Mouse (Mus musculus) urinary bladder, postnatal 25 days (tissue): Measurements from ENCODE around the gene Mapk10.
A peak's percentile ranks its signal among the peaks of the same experiment; 100 is the strongest.

Experiments
- DNase-seq: peaks from one replicate; pipeline ENCODE4 v3.0.0; 2022; ENCODE audit warnings: low spot score

Gene Mapk10

GRCm38 (mm10) chr5:103164022-103164421 is 47.1 kb downstream of the Mapk10 start:
- DNase-seq: no peak

GRCm38 (mm10) chr5:103161574-103161973 is 49.6 kb downstream of the Mapk10 start:
- DNase-seq: no peak

- no peak for DNase-seq
These were observed 50.0 kb downstream of the Mapk10 start for GRCm38 (mm10) chr5:103161196-103161540.

- DNase-seq: no peak
These were observed 50.6 kb downstream of the Mapk10 start for GRCm38 (mm10) chr5:103160314-103161195.

- no peak for DNase-seq
These were observed 70.2 kb downstream of the Mapk10 start for GRCm38 (mm10) chr5:103140935-103141334.

GRCm38 (mm10) chr5:103134839-103135238 is 76.3 kb downstream of the Mapk10 start:
- peak; percentile 3 for DNase-seq

GRCm38 (mm10) chr5:103133626-103134025 is 77.5 kb downstream of the Mapk10 start:
- DNase-seq: no peak

- no peak for DNase-seq
These were observed 78.3 kb downstream of the Mapk10 start for GRCm38 (mm10) chr5:103132814-103133213.

- no peak for DNase-seq
These were observed 91.5 kb downstream of the Mapk10 start for GRCm38 (mm10) chr5:103119618-103120017.

- no peak for DNase-seq
These were observed 95.6 kb downstream of the Mapk10 start for GRCm38 (mm10) chr5:103115571-103115970.

- no peak for DNase-seq
These were observed 98.7 kb downstream of the Mapk10 start for GRCm38 (mm10) chr5:103112471-103112870.

- DNase-seq: no peak
These were observed 101.7 kb downstream of the Mapk10 start for GRCm38 (mm10) chr5:103109409-103109808.

- DNase-seq: no peak
These were observed 105.4 kb downstream of the Mapk10 start for GRCm38 (mm10) chr5:103105441-103106414.

- DNase-seq: no peak
These were observed 107.1 kb downstream of the Mapk10 start for GRCm38 (mm10) chr5:103104082-103104481.

- DNase-seq: no peak
These were observed 108.2 kb downstream of the Mapk10 start for GRCm38 (mm10) chr5:103102876-103103393.

- no peak for DNase-seq
These were observed 109.0 kb downstream of the Mapk10 start for GRCm38 (mm10) chr5:103102176-103102575.

- no peak for DNase-seq
These were observed 117.0 kb downstream of the Mapk10 start for GRCm38 (mm10) chr5:103094166-103094565.

GRCm38 (mm10) chr5:103085844-103086243 is 125.3 kb downstream of the Mapk10 start:
- no peak for DNase-seq

- DNase-seq: no peak
These were observed 135.7 kb downstream of the Mapk10 start for GRCm38 (mm10) chr5:103075451-103075850.

- no peak for DNase-seq
These were observed 138.8 kb downstream of the Mapk10 start for GRCm38 (mm10) chr5:103072200-103072825.

GRCm38 (mm10) chr5:103071006-103071612 is 140.0 kb downstream of the Mapk10 start:
- no peak for DNase-seq
